Mouse (Mus musculus): ENCODE results near the gene Ube4a. TPM values are rescaled to one million over a fixed set of nuclear protein-coding genes. Genes with fewer than 3 reads are reported as not detected.

Gene Ube4a
- total and polyA plus RNA-seq, 3 experiments = 14.6 to 28.3 (median 18.2) TPM

- TF ChIP-seq JUND (conservative IDR thresholded peaks at IDR 0.05; ENCODE audit: low read depth, low read length) (no peak), TCF12 (IDR thresholded peaks at IDR 0.05; ENCODE audit: low read depth, low read length) (no peak), NRF1 (IDR thresholded peaks at IDR 0.05; ENCODE audit: low read depth, low read length) (no peak), KAT2A (IDR thresholded peaks at IDR 0.05; ENCODE audit: insufficient replicate concordance, low read length) (no peak), MEF2A (IDR thresholded peaks at IDR 0.05; ENCODE audit: borderline replicate concordance, low read depth, low read length) (no peak), HCFC1 (IDR thresholded peaks at IDR 0.05; ENCODE audit: low read depth, low read length) (no peak; the same call in 1 of the 2 replicates), GABPA (IDR thresholded peaks at IDR 0.05; ENCODE audit: insufficient replicate concordance, low read depth, low read length) (no peak), USF2 (conservative IDR thresholded peaks at IDR 0.05; ENCODE audit: low read depth, low read length) (no peak), MAZ (IDR thresholded peaks at IDR 0.05; ENCODE audit: low read depth, low read length) (0 out of 2 replicates have a peak, but pooled peaks have one; percentile 52), ZKSCAN1 (IDR thresholded peaks at IDR 0.05; ENCODE audit: borderline replicate concordance, low read depth, low read length) (no peak), SIN3A (IDR thresholded peaks at IDR 0.05; ENCODE audit: low read length) (peak; percentile 69)
Observed at GRCm38 (mm10) chr9:44879694-44880271, 85.6 kb downstream of the Ube4a start (continued).

GRCm38 (mm10) chr9:44878776-44879500 is 86.5 kb downstream of the Ube4a start:
- TF ChIP-seq MAX (IDR thresholded peaks at IDR 0.05; ENCODE audit: low read length) = no peak
- TF ChIP-seq MEF2A (IDR thresholded peaks at IDR 0.05; ENCODE audit: borderline replicate concordance, low read depth, low read length) = peak; percentile 57; the same call in 1 of the 2 replicates
- TF ChIP-seq IRF4 (IDR thresholded peaks at IDR 0.05; ENCODE audit: low read depth, low read length) = peak; percentile 85
- TF ChIP-seq BHLHE40 (IDR thresholded peaks at IDR 0.05; ENCODE audit: low read depth, low read length) = peak; percentile 66
- no peak for TF ChIP-seq NRF1 (IDR thresholded peaks at IDR 0.05; ENCODE audit: low read depth, low read length)
- 0 out of 2 replicates have a peak, but pooled peaks have one; percentile 27 for TF ChIP-seq RCOR1 (conservative IDR thresholded peaks at IDR 0.05; ENCODE audit: low read depth, low read length)
- no peak for TF ChIP-seq TBP (conservative IDR thresholded peaks at IDR 0.05; ENCODE audit: low read depth, low read length)
- TF ChIP-seq CHD2 (IDR thresholded peaks at IDR 0.05; ENCODE audit: low read length) = 0 out of 2 replicates have a peak, but pooled peaks have one; percentile 38
- TF ChIP-seq ZNF384 (IDR thresholded peaks at IDR 0.05; ENCODE audit: low read depth, low read length) = peak; percentile 16; the same call in 1 of the 2 replicates
- TF ChIP-seq MYC (IDR thresholded peaks at IDR 0.05; ENCODE audit: low read depth, low read length) = no peak
- TF ChIP-seq POLR2A (IDR thresholded peaks at IDR 0.05; ENCODE audit: low read depth, low read length) = 0 out of 2 replicates have a peak, but pooled peaks have one; percentile 24
- TF ChIP-seq EP300 (IDR thresholded peaks at IDR 0.05; ENCODE audit: low read length) = peak; percentile 62
- no peak for TF ChIP-seq RAD21 (IDR thresholded peaks at IDR 0.05; ENCODE audit: low read depth, low read length)
- TF ChIP-seq TCF12 (IDR thresholded peaks at IDR 0.05; ENCODE audit: low read depth, low read length) = peak; percentile 75
- TF ChIP-seq ETS1 (conservative IDR thresholded peaks at IDR 0.05; ENCODE audit: low read depth, low read length) = peak; percentile 73
- TF ChIP-seq NELFE (IDR thresholded peaks at IDR 0.05; ENCODE audit: low read depth, low read length) = no peak
- TF ChIP-seq CTCF (conservative IDR thresholded peaks at IDR 0.05 in 1 of 2, IDR thresholded peaks at IDR 0.05 in 1 of 2; ENCODE audit: low read depth in 2 of 2, low read length in 2 of 2) = no peak
- H3K79me2 ChIP-seq (replicated peaks; ENCODE audit: control insufficient read depth, extremely low read depth, insufficient read depth, poor library complexity, severe bottlenecking) = peaks cover 67% of the 10 kb centered on the region
- H3K4me1 ChIP-seq (ENCODE audit: control insufficient read depth in 1 of 2, insufficient read depth in 2 of 2) = peaks cover 11 to 57% of the 10 kb centered on the region in 2 experiments
- H3K4me3 ChIP-seq (replicated peaks in 1 of 3; ENCODE audit: low read depth in 2 of 3, low read length in 2 of 3, poor library complexity in 1 of 3) = peak overlapping the region; percentile 92 to 95 (median 94)
- in situ Hi-C loops (cut with MboI; ENCODE audit: low pct_ligation_motif_present, low pct_unique_long_range_greater_than_20kb, low sequenced_read_pairs) (no loop called here), dilution Hi-C loops (cut with MboI; ENCODE audit: extremely low pct_ligation_motif_present, extremely low pct_unique_long_range_greater_than_20kb, low sequenced_read_pairs) (no loop called here)
- no peak for DNase-seq (ENCODE audit: extremely low read depth)
- peak overlapping the region; percentile 97 for H3K4me2 ChIP-seq (ENCODE audit: insufficient read depth, low read depth, poor library complexity, severe bottlenecking)
- no peaks in the 10 kb centered on the region for H3K27me3 ChIP-seq (replicated peaks)
- no peaks in the 10 kb centered on the region for H3K9me3 ChIP-seq (replicated peaks; ENCODE audit: low read length)
- peak overlapping the region; percentile 87 for H3K9ac ChIP-seq (ENCODE audit: insufficient read depth, low read depth)
- H3K36me3 ChIP-seq (replicated peaks in 1 of 2; ENCODE audit: control insufficient read depth in 1 of 2, insufficient read depth in 1 of 2, low read length in 1 of 2) = peaks cover 0 to 26% of the 10 kb centered on the region in 2 experiments
- H3K27ac ChIP-seq (ENCODE audit: insufficient read depth, low read depth) = peak overlapping the region; percentile 84; the same call in 1 of the 2 replicates
